Mouse (Mus musculus): ENCODE data around the gene Krtap28-13. TPM values are rescaled to one million over a fixed set of nuclear protein-coding genes. Genes with fewer than 3 reads are reported as not detected.
A peak's percentile ranks its signal among the peaks of the same experiment; 100 is the strongest.

Krtap28-13 gene
- polyA plus RNA-seq, 1 experiment from 2014 or later, result not detected

DNA sequence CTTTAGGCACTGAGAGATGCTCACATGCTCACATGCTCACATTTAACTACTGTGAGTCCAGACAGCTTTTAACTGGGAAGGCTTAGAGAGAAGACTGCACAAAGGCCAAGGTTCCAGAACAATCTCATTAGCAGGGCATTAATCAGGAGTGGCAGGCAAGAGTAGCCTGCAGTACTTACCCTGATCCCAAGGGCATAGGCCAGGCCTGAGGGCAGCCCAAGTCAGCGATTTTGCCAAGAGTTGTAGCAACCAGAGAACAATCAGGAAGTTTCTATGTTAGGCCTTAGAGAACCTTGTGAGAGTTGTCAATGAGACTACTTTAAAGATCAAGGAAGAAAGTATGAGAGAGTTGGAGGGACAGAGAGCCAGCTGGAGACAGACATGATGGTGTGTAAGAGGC is 2.2 kb upstream of the Krtap28-13 start:
- 76% methylated on average over 1 of the region's 1 CpGs for WGBS
- peak; percentile 51 for DNase-seq (ENCODE audit: low spot score)
- no peak overlapping the region for H3K4me3 ChIP-seq
- no peak overlapping the region for H3K27ac ChIP-seq
- no peaks in the 10 kb centered on the region for H3K9me3 ChIP-seq
- peaks cover 11% of the 10 kb centered on the region for H3K4me1 ChIP-seq
- no peaks in the 10 kb centered on the region for H3K27me3 ChIP-seq (ENCODE audit: insufficient read depth, poor library complexity, severe bottlenecking)
- H3K36me3 ChIP-seq, result no peaks in the 10 kb centered on the region

DNA sequence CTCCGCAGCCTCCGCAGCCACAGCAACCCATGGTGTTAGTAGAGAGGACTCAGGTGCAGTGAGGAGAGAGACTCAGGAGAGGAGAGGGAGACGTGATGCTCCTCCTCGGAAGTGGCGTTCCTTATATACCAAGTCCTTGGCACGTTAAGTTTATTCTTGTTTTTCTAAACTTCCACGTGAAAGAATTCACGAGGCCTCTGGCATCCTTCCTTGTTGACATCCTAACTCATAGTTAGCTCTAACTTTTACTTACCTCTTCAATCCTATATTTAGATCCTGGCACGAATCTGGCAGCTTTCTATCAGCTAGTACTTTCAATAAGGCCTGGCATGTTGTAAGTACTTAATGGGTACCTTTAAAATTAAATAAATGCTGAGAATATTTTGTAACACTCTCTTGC is 1.5 kb upstream of the Krtap28-13 start, which contains the start of gene A030005K14Rik:
A030005K14Rik (minus strand) TSS at position 101 of the 400 bp plus-strand sequence.
- Histone ChIP-seq H3K9me3 (no peaks in the 10 kb centered on the region), H3K27me3 (ENCODE audit: insufficient read depth, poor library complexity, severe bottlenecking) (no peaks in the 10 kb centered on the region), H3K4me1 (peaks cover 11% of the 10 kb centered on the region), H3K36me3 (no peaks in the 10 kb centered on the region), H3K4me3 (no peak within 1 kb of the TSS), H3K27ac (no peak within 1 kb of the TSS)
- 85% methylated on average over 9 of the region's 9 CpGs for WGBS
- no peak for DNase-seq (ENCODE audit: low spot score)

DNA sequence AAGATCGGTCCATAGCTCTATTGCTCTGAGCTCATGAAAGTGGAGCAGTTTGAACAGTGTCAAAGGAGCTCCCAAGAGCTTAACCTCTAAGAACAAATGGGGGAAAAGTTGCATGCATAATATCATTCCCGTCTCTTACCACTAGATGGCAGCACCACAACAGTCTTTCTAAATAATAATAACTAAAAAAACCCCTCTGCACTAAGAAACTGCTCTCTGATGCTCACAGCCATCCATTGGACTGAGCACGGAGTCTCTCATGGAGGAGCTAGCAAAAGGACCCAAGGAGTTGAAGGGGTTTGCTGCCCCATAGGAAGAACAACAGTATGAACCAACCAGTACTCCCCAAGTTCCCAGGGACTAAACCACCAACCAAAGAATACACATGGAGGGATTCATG is 4.1 kb downstream of the Krtap28-13 start:
- WGBS, result 22% methylated on average over 3 of the region's 3 CpGs
- Histone ChIP-seq H3K4me3 (no peak overlapping the region), H3K4me1 (peaks cover 11% of the 10 kb centered on the region), H3K27ac (no peak overlapping the region), H3K9me3 (no peaks in the 10 kb centered on the region), H3K27me3 (ENCODE audit: insufficient read depth, poor library complexity, severe bottlenecking) (no peaks in the 10 kb centered on the region), H3K36me3 (no peaks in the 10 kb centered on the region)
- no peak for DNase-seq (ENCODE audit: low spot score)

DNA sequence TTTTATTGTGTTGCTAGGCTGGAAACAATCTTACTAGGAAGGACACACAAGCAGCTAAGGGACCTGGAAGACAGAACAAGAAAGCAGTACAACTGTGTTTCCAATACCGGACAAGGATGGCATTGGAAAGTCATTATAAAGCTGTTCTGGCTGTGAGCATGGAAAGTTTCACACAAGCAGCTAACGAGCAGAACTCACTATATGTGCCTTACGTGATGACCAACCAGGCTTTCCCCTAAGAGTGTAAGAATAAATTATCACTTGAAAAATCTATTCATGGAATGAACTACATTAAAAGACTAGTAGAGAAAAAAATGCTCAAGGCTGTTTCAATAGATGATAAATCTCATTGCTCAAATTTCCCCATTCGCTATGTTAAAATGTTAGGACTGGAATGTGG is 5.8 kb downstream of the Krtap28-13 start:
- no peak overlapping the region for H3K27ac ChIP-seq

DNA sequence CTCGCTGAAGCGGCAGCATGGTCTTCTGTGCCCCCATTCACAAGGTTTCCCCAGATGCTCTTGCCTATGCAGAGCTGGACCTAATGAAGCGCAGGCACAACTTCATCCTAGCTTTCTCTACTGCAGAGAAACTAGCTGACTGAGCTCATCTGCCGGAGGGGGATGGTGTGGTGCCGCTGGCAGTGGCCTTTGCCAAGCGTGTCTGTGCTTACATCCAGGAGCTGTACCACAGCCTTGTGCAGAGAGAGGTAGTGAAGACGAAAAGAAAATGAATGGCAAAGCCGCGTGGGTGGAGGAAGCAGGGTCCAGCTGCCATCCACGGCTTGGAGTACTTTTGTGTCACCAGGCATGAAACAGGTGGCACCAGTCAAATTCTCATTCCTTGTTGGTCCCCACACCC is 6.5 kb downstream of the Krtap28-13 start:
- DNase-seq (ENCODE audit: low spot score), result peak; percentile 59
- Histone ChIP-seq H3K36me3 (no peaks in the 10 kb centered on the region), H3K27ac (no peak overlapping the region), H3K9me3 (no peaks in the 10 kb centered on the region), H3K27me3 (ENCODE audit: insufficient read depth, poor library complexity, severe bottlenecking) (no peaks in the 10 kb centered on the region), H3K4me1 (no peaks in the 10 kb centered on the region), H3K4me3 (no peak overlapping the region)
- 88% methylated on average over 10 of the region's 10 CpGs for WGBS

More for the DNA sequence above, 5.8 kb downstream of the Krtap28-13 start:
- Histone ChIP-seq H3K27me3 (ENCODE audit: insufficient read depth, poor library complexity, severe bottlenecking) (no peaks in the 10 kb centered on the region), H3K9me3 (no peaks in the 10 kb centered on the region), H3K4me3 (no peak overlapping the region), H3K4me1 (no peaks in the 10 kb centered on the region), H3K36me3 (no peaks in the 10 kb centered on the region)
- no peak for DNase-seq (ENCODE audit: low spot score)
- 92% methylated on average over 4 of the region's 4 CpGs for WGBS

DNA sequence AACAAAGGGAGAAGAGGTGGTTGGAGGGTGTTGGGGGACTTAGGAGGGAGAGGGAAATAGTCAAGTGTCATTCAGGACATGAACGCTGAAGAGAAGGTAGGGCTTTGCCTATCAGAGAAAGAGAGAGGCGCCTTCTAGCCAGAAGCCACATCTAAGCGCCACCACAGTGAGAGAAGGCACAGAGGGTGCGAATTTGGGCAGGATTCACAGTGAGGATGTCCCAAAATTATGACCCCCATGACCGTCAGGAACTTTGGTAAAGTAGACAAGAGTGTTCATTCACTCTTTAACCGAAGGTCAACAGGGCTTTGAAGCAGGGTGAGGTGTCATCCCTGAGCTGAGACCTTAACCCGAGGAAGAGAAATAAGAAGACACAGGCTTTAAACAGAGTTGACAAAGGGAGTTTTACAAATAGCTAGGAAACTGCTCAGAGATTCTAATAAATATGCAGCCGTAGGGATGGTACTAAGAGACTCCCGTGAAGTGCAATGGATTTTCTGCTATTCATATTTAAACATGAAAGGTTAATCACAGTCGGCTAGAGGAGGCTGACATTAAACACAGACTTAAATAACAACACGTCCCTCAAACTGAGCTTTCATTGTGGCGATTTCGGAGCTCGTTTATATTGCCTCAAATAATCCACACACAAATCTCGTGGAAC is 14.9 kb downstream of the Krtap28-13 start:
- Histone ChIP-seq H3K4me3 (peak overlapping the region; percentile 42), H3K9me3 (no peaks in the 10 kb centered on the region), H3K27ac (peak overlapping the region; percentile 16; the same call in 1 of the 2 replicates), H3K27me3 (ENCODE audit: insufficient read depth, poor library complexity, severe bottlenecking) (no peaks in the 10 kb centered on the region), H3K4me1 (no peaks in the 10 kb centered on the region), H3K36me3 (no peaks in the 10 kb centered on the region)
- DNase-seq (ENCODE audit: low spot score), result peak; percentile 68
- 41% methylated on average over 15 of the region's 15 CpGs for WGBS

DNA sequence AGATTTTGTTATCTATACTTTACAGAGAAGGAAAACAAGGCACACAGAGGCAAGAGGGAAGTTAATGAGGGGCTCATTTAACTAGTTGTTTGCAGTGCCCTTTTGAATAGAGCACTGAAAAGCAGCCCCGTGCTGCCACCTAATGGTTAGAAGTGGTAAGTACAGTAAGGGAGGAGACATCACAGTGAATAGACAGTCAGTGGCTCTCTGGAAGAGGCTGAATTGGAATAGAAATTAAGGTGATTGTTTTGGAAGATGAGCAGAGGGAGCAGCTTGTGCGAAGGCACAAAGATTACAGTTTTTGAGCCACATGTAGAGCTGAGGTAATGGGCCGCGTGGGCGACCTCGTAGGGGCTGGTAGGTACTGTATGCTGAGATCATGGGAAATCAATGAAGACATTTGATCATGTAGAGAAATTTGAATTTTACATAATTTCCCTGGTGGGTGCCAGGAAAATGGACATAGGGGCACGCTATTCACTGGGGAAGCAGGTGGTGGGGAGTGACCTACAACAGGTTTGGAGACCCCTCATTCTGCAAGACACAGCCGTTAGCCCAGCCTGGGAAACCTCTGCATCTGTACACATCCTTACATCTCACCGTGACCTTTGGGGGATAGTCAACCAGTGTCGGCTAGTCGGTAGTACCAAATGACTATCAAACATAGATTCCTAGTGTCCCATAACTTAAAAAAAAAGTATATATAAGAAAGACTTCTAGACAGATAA is 15.6 kb downstream of the Krtap28-13 start:
- H3K9me3 ChIP-seq, result no peaks in the 10 kb centered on the region
- no peaks in the 10 kb centered on the region for H3K36me3 ChIP-seq
- no peaks in the 10 kb centered on the region for H3K27me3 ChIP-seq (ENCODE audit: insufficient read depth, poor library complexity, severe bottlenecking)
- no peaks in the 10 kb centered on the region for H3K4me1 ChIP-seq
- peak overlapping the region; percentile 16; the same call in 1 of the 2 replicates for H3K27ac ChIP-seq
- DNase-seq (ENCODE audit: low spot score), result peak; percentile 71
- 42% methylated on average over 11 of the region's 11 CpGs for WGBS
- peak overlapping the region; percentile 42 for H3K4me3 ChIP-seq

DNA sequence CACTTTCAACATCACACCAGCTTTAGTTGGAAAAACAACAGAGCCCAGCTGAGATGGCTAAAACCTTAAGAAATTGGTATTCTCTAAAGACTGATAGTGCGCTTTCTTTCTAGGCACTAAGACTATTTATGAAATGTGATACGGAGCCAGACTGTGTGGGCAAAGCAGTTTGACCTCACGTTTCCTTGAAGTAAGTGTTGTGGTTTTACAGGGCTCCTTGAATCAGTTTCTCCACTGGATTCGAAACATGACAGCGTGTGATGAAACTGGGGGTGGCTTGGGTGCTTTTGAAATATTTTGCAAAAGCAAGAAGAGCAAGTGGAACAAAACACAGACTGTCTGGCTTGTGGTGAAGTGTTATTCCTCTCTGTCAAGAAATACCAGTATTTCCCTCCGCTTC is 16.3 kb downstream of the Krtap28-13 start:
- Histone ChIP-seq H3K4me3 (no peak overlapping the region), H3K27ac (no peak overlapping the region), H3K9me3 (no peaks in the 10 kb centered on the region), H3K27me3 (ENCODE audit: insufficient read depth, poor library complexity, severe bottlenecking) (no peaks in the 10 kb centered on the region), H3K36me3 (no peaks in the 10 kb centered on the region), H3K4me1 (no peaks in the 10 kb centered on the region)
- 76% methylated on average over 6 of the region's 6 CpGs for WGBS
- no peak for DNase-seq (ENCODE audit: low spot score)

DNA sequence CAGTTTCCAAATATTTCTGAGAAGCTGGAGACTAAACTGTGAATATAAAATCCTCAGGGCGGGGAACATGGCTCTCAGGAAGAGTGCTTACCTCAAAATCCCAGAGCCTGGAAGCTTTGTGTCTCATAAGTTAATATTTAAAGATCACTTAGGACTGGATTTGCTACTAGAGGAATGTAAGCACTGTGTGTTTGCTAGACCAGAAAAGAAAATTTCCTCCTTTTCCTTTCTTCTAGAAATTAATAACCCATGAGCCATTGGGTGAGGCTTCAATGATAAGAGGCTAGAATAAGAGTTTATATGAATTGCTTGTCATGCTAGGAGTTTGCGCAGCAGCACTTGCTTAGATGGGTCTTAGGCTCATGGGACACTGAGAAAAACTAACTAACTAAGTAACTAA is 24.1 kb downstream of the Krtap28-13 start:
- Histone ChIP-seq H3K4me1 (no peaks in the 10 kb centered on the region), H3K9me3 (no peaks in the 10 kb centered on the region), H3K4me3 (no peak overlapping the region), H3K27ac (no peak overlapping the region), H3K36me3 (no peaks in the 10 kb centered on the region), H3K27me3 (ENCODE audit: insufficient read depth, poor library complexity, severe bottlenecking) (no peaks in the 10 kb centered on the region)
- DNase-seq (ENCODE audit: low spot score), result no peak
- WGBS, result 84% methylated on average over 2 of the region's 2 CpGs

DNA sequence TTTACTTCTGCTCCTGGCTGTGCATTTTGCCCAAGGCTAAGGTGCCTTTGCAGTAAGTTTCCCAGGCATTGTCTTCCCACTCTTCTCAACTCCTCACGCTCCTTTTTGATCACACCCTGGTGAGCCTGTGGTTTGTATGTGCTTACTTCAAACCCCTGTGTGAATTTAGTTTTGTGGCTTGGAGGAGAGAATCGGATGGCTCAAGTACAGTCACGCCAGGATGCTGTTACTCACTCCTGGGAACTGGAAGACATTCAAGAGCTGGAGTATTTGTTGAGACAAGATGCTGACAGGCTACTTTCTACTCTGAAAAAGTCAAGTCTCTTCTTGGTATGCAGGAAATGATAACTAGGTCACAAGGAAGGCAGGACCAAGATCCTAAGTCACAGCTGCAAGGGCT is 30.5 kb downstream of the Krtap28-13 start:
- 50% methylated on average over 3 of the region's 3 CpGs for WGBS
- H3K4me1 ChIP-seq, result no peaks in the 10 kb centered on the region
- no peaks in the 10 kb centered on the region for H3K9me3 ChIP-seq
- no peak overlapping the region for H3K4me3 ChIP-seq
- H3K27me3 ChIP-seq (ENCODE audit: insufficient read depth, poor library complexity, severe bottlenecking), result no peaks in the 10 kb centered on the region
- no peaks in the 10 kb centered on the region for H3K36me3 ChIP-seq
- DNase-seq (ENCODE audit: low spot score), result no peak
- H3K27ac ChIP-seq, result no peak overlapping the region

DNA sequence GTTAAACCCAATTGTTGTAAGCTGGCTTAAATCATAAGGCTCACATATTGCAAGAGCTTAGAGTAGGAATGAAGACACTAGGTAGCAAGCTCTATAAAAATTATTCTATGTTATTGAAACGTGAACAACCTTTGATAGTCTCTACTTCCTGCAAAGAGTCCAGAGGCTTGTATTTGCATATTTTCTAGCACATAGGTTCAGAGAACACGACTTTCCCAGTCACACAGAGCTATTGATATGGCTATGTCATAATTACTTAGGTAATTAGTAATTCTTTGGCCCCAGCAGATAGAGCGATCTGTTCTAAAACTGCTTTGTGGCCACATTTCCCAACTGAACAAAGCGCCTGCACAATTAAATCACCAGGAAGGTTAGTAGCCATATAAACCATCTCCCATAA is 36.2 kb downstream of the Krtap28-13 start:
- no peaks in the 10 kb centered on the region for H3K27me3 ChIP-seq (ENCODE audit: insufficient read depth, poor library complexity, severe bottlenecking)
- H3K9me3 ChIP-seq, result no peaks in the 10 kb centered on the region
- 86% methylated on average over 4 of the region's 4 CpGs for WGBS
- H3K36me3 ChIP-seq, result no peaks in the 10 kb centered on the region
- H3K27ac ChIP-seq, result no peak overlapping the region
- H3K4me3 ChIP-seq, result no peak overlapping the region
- peaks cover 8% of the 10 kb centered on the region; the same call in 1 of the 2 replicates for H3K4me1 ChIP-seq
- no peak for DNase-seq (ENCODE audit: low spot score)

DNA sequence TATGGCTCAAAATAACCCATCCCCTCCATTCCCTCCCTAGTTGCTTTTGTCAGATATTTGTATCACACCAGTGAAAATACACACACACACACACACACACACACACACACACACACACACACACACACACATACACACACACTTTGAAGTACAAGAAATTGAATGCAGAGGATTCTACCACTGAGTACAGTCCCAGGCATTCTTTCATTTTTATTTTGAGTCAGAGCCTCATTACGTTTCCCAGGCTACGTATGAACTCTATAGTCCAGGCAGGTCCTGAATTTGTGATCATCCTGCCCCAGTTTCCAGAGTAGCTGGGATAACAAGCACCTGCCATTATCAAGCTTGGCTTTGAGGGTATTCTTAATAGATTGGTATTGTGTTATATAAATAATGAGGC is 38.4 kb downstream of the Krtap28-13 start:
- H3K27ac ChIP-seq, result peak overlapping the region; percentile 36; the same call in 1 of the 2 replicates

DNA sequence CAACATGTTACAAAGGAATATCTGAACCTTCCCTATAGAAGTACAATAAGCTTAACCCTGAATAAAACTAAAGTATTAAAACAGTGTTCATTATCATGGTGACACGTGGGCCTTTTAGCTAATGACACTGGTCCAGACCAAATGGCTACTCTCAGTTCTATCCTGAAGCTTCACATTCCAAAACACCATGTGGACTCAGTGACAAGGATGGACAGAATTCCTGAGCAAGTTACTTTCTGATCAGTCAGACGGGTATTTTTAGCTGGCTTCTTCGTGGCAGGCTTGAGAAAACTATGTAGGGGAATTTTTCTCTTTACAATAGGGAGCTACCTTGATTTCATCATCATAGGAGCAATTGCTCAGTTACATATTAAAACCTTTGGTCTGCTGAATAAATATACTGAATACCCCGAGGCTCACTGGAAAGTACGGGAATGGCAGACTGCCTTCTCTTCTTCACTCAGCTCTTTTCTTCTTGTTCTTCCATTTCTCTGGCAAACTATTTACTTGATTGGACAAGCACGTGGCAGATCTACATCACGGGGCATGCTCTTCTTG is 38.9 kb downstream of the Krtap28-13 start:
- Histone ChIP-seq H3K27ac (peak overlapping the region; percentile 52; the same call in 1 of the 2 replicates), H3K27me3 (ENCODE audit: insufficient read depth, poor library complexity, severe bottlenecking) (no peaks in the 10 kb centered on the region), H3K36me3 (no peaks in the 10 kb centered on the region), H3K4me1 (peaks cover 8% of the 10 kb centered on the region; the same call in 1 of the 2 replicates), H3K4me3 (no peak overlapping the region), H3K9me3 (no peaks in the 10 kb centered on the region)
- 60% methylated on average over 7 of the region's 7 CpGs for WGBS
- no peak for DNase-seq (ENCODE audit: low spot score)

More for the DNA sequence above, 38.4 kb downstream of the Krtap28-13 start:
- 85% methylated on average over 2 of the region's 2 CpGs for WGBS
- Histone ChIP-seq H3K4me3 (no peak overlapping the region), H3K9me3 (no peaks in the 10 kb centered on the region), H3K36me3 (no peaks in the 10 kb centered on the region), H3K4me1 (peaks cover 8% of the 10 kb centered on the region; the same call in 1 of the 2 replicates), H3K27me3 (ENCODE audit: insufficient read depth, poor library complexity, severe bottlenecking) (no peaks in the 10 kb centered on the region)
- no peak for DNase-seq (ENCODE audit: low spot score)

Data from heart, embryonic 10.5 days (tissue).